Mouse (Mus musculus): Measurements from ENCODE around the gene Adcy9.

Gene Adcy9

DNA sequence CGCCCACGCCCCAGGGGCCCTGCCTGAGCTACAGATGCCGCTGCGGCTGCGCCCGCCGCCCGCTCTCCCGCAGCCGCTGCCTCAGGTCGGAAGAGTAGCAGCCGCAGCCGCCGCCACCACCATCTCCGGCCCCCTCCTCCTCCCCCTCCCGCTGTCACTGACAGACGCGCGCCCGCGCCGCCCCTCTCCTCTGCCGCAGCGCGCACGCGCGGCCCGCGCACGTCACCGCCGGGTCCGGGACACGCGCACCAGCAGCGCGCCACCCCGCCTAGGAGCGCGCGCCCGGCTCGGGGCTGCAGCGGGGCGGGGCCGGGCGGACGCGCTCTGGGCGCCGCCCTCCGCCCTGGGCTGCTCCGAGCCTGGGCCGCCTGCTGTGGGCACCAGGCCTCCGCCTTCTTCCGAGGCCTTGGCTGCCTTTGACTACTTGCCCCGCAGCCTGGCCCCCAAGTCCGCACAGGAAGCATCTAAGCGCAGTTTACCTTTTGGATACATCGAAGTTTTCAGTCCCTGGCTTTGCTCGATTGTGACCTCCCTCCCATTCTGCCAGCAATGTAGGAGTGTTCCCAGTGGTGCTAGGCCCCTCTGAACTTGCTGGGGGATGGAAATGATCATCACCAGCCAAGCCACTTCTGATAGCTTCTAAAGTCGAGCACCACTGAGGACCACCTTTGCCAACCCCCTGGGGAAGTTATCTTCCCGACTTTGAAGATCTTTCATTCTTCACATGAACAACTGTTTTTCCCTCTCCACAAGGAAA lies at the start of gene Adcy9:
TSS of gene Adcy9 (minus strand) at position 201 of the 757 bp plus-strand sequence.
- H3K4me1 ChIP-seq (replicated peaks; ENCODE audit: low read depth, low read length) = peaks cover 23% of the 10 kb centered on the region
- no peaks in the 10 kb centered on the region for H3K9me3 ChIP-seq (ENCODE audit: low read length)
- H3K36me3 ChIP-seq (ENCODE audit: insufficient read depth, low read length) = peaks cover 14% of the 10 kb centered on the region
- H3K4me3 ChIP-seq (replicated peaks; ENCODE audit: low read length) = peak within 1 kb of the TSS; percentile 94
- TF ChIP-seq NANOG (IDR thresholded peaks at IDR 0.05; ENCODE audit: borderline replicate concordance, low read length) = no peak
- no peak for TF ChIP-seq CTCF (conservative IDR thresholded peaks at IDR 0.05; ENCODE audit: low read length)
- TF ChIP-seq POU5F1 (IDR thresholded peaks at IDR 0.05; ENCODE audit: borderline replicate concordance, low read length) = no peak
- peaks cover 47% of the 10 kb centered on the region for H3K27me3 ChIP-seq (ENCODE audit: insufficient read depth, low read length)

GRCm38 (mm10) chr16:4469599-4470352 lies 49.5 kb upstream of the Adcy9 start:
- peak; percentile 23 for TF ChIP-seq CTCF (conservative IDR thresholded peaks at IDR 0.05; ENCODE audit: low read length)
- no peak for TF ChIP-seq POU5F1 (IDR thresholded peaks at IDR 0.05; ENCODE audit: borderline replicate concordance, low read length)
- TF ChIP-seq NANOG (IDR thresholded peaks at IDR 0.05; ENCODE audit: borderline replicate concordance, low read length) = no peak
- Histone ChIP-seq H3K4me3 (replicated peaks; ENCODE audit: low read length) (no peak overlapping the region), H3K9me3 (ENCODE audit: low read length) (no peaks in the 10 kb centered on the region), H3K4me1 (replicated peaks; ENCODE audit: low read depth, low read length) (peaks cover 20% of the 10 kb centered on the region), H3K36me3 (ENCODE audit: insufficient read depth, low read length) (no peaks in the 10 kb centered on the region), H3K27me3 (ENCODE audit: insufficient read depth, low read length) (no peaks in the 10 kb centered on the region)

DNA sequence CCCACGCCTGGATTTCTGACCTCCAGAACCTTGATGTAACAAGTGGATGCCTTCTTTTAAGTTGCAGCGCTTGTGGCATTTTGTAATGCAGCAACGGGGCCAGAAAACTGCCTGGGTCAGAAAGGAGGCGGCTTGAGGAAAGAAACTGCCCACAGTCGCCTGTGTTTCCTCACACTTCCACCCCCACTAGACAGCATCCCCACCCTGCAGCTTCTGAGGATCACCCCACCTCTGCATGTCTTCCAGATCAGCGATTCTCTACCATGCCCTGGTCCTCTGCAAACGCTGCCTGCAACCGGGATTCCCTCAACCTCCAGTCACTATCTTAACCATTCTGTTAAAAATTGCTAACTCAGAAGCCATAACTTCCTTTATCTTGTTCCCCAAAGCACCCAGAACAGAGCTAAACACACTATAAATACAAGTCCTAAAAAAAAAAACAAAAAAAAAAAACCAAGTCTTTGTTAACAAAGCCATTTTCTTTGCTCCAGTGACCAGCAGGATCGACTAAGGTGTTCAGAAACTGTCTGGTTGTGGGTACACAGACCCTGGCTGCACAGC lies 44.3 kb upstream of the Adcy9 start:
- Histone ChIP-seq H3K9me3 (ENCODE audit: low read length) (no peaks in the 10 kb centered on the region), H3K36me3 (ENCODE audit: insufficient read depth, low read length) (no peaks in the 10 kb centered on the region), H3K27me3 (ENCODE audit: insufficient read depth, low read length) (no peaks in the 10 kb centered on the region), H3K4me3 (replicated peaks; ENCODE audit: low read length) (no peak overlapping the region), H3K4me1 (replicated peaks; ENCODE audit: low read depth, low read length) (peaks cover 6% of the 10 kb centered on the region)
- no peak for TF ChIP-seq NANOG (IDR thresholded peaks at IDR 0.05; ENCODE audit: borderline replicate concordance, low read length)
- TF ChIP-seq CTCF (conservative IDR thresholded peaks at IDR 0.05; ENCODE audit: low read length) = no peak
- TF ChIP-seq POU5F1 (IDR thresholded peaks at IDR 0.05; ENCODE audit: borderline replicate concordance, low read length) = no peak

GRCm38 (mm10) chr16:4457927-4458326 lies 37.6 kb upstream of the Adcy9 start:
- H3K27me3 ChIP-seq (ENCODE audit: insufficient read depth, low read length) = 0 out of 2 replicates have a peak, but pooled peaks cover 3% of the 10 kb centered on the region
- no peaks in the 10 kb centered on the region for H3K36me3 ChIP-seq (ENCODE audit: insufficient read depth, low read length)
- no peaks in the 10 kb centered on the region for H3K4me1 ChIP-seq (replicated peaks; ENCODE audit: low read depth, low read length)
- H3K9me3 ChIP-seq (ENCODE audit: low read length) = no peaks in the 10 kb centered on the region
- TF ChIP-seq POU5F1 (IDR thresholded peaks at IDR 0.05; ENCODE audit: borderline replicate concordance, low read length) (no peak), NANOG (IDR thresholded peaks at IDR 0.05; ENCODE audit: borderline replicate concordance, low read length) (no peak), CTCF (conservative IDR thresholded peaks at IDR 0.05; ENCODE audit: low read length) (no peak)
- no peak overlapping the region for H3K4me3 ChIP-seq (replicated peaks; ENCODE audit: low read length)

GRCm38 (mm10) chr16:4456391-4456790 lies 36.1 kb upstream of the Adcy9 start:
- Histone ChIP-seq H3K36me3 (ENCODE audit: insufficient read depth, low read length) (no peaks in the 10 kb centered on the region), H3K9me3 (ENCODE audit: low read length) (no peaks in the 10 kb centered on the region), H3K4me3 (replicated peaks; ENCODE audit: low read length) (no peak overlapping the region), H3K4me1 (replicated peaks; ENCODE audit: low read depth, low read length) (no peaks in the 10 kb centered on the region), H3K27me3 (ENCODE audit: insufficient read depth, low read length) (0 out of 2 replicates have a peak, but pooled peaks cover 3% of the 10 kb centered on the region)
- no peak for TF ChIP-seq CTCF (conservative IDR thresholded peaks at IDR 0.05; ENCODE audit: low read length)
- no peak for TF ChIP-seq POU5F1 (IDR thresholded peaks at IDR 0.05; ENCODE audit: borderline replicate concordance, low read length)
- no peak for TF ChIP-seq NANOG (IDR thresholded peaks at IDR 0.05; ENCODE audit: borderline replicate concordance, low read length)

DNA sequence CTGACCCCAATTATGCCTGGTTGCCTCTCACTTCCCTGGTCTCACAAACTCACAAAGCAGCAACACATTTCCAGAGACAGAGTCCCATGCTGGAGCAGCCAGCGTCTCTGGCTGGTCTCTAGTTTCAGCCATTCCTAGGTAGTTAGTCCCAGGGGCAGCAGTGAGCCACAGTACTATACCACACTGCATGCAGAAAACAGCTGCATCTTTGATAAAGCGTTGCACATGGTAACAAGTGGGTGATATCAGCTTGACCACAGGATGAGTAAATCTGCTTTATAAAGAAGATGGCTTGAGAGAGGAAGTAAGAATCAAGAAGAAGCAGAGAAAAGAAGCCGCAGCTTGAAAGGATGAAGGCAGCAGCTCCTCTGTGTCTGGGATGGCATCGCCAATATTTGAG lies 35.4 kb upstream of the Adcy9 start:
- Histone ChIP-seq H3K36me3 (ENCODE audit: insufficient read depth, low read length) (no peaks in the 10 kb centered on the region), H3K9me3 (ENCODE audit: low read length) (no peaks in the 10 kb centered on the region), H3K4me3 (replicated peaks; ENCODE audit: low read length) (no peak overlapping the region), H3K4me1 (replicated peaks; ENCODE audit: low read depth, low read length) (no peaks in the 10 kb centered on the region), H3K27me3 (ENCODE audit: insufficient read depth, low read length) (0 out of 2 replicates have a peak, but pooled peaks cover 3% of the 10 kb centered on the region)
- no peak for TF ChIP-seq CTCF (conservative IDR thresholded peaks at IDR 0.05; ENCODE audit: low read length)
- no peak for TF ChIP-seq NANOG (IDR thresholded peaks at IDR 0.05; ENCODE audit: borderline replicate concordance, low read length)
- no peak for TF ChIP-seq POU5F1 (IDR thresholded peaks at IDR 0.05; ENCODE audit: borderline replicate concordance, low read length)

- H3K4me1 ChIP-seq (replicated peaks; ENCODE audit: low read depth, low read length) = no peaks in the 10 kb centered on the region
- no peaks in the 10 kb centered on the region for H3K36me3 ChIP-seq (ENCODE audit: insufficient read depth, low read length)
- H3K27me3 ChIP-seq (ENCODE audit: insufficient read depth, low read length) = 0 out of 2 replicates have a peak, but pooled peaks cover 4% of the 10 kb centered on the region
- no peak overlapping the region for H3K4me3 ChIP-seq (replicated peaks; ENCODE audit: low read length)
- no peaks in the 10 kb centered on the region for H3K9me3 ChIP-seq (ENCODE audit: low read length)
- TF ChIP-seq POU5F1 (IDR thresholded peaks at IDR 0.05; ENCODE audit: borderline replicate concordance, low read length) (no peak), CTCF (conservative IDR thresholded peaks at IDR 0.05; ENCODE audit: low read length) (no peak), NANOG (IDR thresholded peaks at IDR 0.05; ENCODE audit: borderline replicate concordance, low read length) (no peak)
Measured at GRCm38 (mm10) chr16:4454563-4454962, 34.3 kb upstream of the Adcy9 start.

- peaks cover 8% of the 10 kb centered on the region for H3K4me1 ChIP-seq (replicated peaks; ENCODE audit: low read depth, low read length)
- TF ChIP-seq NANOG (IDR thresholded peaks at IDR 0.05; ENCODE audit: borderline replicate concordance, low read length) = no peak
- TF ChIP-seq CTCF (conservative IDR thresholded peaks at IDR 0.05; ENCODE audit: low read length) = no peak
- TF ChIP-seq POU5F1 (IDR thresholded peaks at IDR 0.05; ENCODE audit: borderline replicate concordance, low read length) = no peak
- no peaks in the 10 kb centered on the region for H3K36me3 ChIP-seq (ENCODE audit: insufficient read depth, low read length)
- peaks cover 18% of the 10 kb centered on the region for H3K27me3 ChIP-seq (ENCODE audit: insufficient read depth, low read length)
- H3K4me3 ChIP-seq (replicated peaks; ENCODE audit: low read length) = no peak overlapping the region
- H3K9me3 ChIP-seq (ENCODE audit: low read length) = no peaks in the 10 kb centered on the region
Measured at GRCm38 (mm10) chr16:4449418-4449817, 29.1 kb upstream of the Adcy9 start.

Measured in E14TG2a.4 (cell line).